Mouse (Mus musculus) liver, embryonic 14.5 days (tissue): ENCODE results near the gene Clmp.
A peak's percentile ranks its signal among the peaks of the same experiment; 100 is the strongest.

Experiments
- CTCF ChIP-seq: IDR thresholded peaks from 2 replicates; pipeline ENCODE4 v1.5.1; 2016; ENCODE audit warnings: antibody characterized with exemption, low read depth, control low read depth
- EP300 ChIP-seq: IDR thresholded peaks from 2 replicates; pipeline ENCODE4 v1.6.1; 2016; ENCODE audit warnings: antibody characterized with exemption, low read depth

DNA sequence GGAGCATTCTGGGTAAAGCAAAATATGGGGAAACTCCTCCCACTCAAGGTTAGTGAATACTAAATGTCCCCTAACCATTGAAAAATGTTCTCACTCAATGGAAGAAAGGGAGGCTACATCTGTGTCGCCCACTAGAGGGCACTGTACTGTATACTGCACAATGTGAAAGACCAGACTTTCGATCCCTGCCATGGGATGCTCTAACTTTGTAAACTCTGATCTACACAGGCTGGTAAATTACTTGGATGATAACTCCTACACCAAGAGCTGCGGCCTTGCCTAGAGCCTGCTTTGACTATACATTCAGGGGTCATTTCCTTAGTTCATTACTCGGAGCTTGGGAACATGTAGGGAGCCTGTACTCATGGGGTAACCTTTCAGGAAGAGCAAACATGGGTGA is 70.6 kb downstream of the Clmp start:
- TF ChIP-seq CTCF (peak; percentile 79), EP300 (no peak)
